Mouse (Mus musculus) lung, postnatal 0 days (tissue): Measurements from ENCODE around the gene Kcnk12.

Experiments
- CTCF ChIP-seq: IDR thresholded peaks from 2 replicates; pipeline ENCODE4 v1.5.1; 2016; ENCODE audit warnings: antibody characterized with exemption, mild to moderate bottlenecking
- EP300 ChIP-seq: IDR thresholded peaks from 2 replicates; pipeline ENCODE4 v1.6.1; 2016; ENCODE audit warnings: antibody characterized with exemption, mild to moderate bottlenecking, control low read depth

GRCm38 (mm10) chr17:87726489-87727356 is 71.1 kb downstream of the Kcnk12 start:
- TF ChIP-seq CTCF (no peak), EP300 (no peak)
